In genomic region chr6:138872495-138873415, GRCm38 (mm10) we compare ENCODE assay signal across 14 mouse cellular contexts.
A peak's percentile ranks its signal among the peaks of the same experiment; 100 is the strongest.
DNase-seq lines count a peak whose midpoint lies in the region; ATAC-seq and TF ChIP-seq lines count a peak whose summit lies in the region.
"Had no signal": no experiment of that assay in that cellular context is flagged by ENCODE, and none has a peak within 500 bp of the region (broad histone marks: within the 10 kb centered on the region; RNA-seq: fewer than 3 reads in every experiment).

No protein-coding gene starts in this region.

- peak; percentile 1 for DNase-seq in Muller cell, postnatal 12 days (ENCODE audit: inconsistent ontology term)
- DNase-seq in forebrain, postnatal 0 days, result peak; percentile 34
- peak; percentile 19 for DNase-seq in midbrain, embryonic 14.5 days
- no peak for DNase-seq in lung, adult 18-20 months
- no peak for DNase-seq in cerebellum, postnatal 4 days (ENCODE audit: low spot score in 2 of 2)
- DNase-seq: liver had no signal

- no peaks in the 10 kb centered on the region for H3K9me3 ChIP-seq in E14TG2a.4 (ENCODE audit: low read length)
- no peaks in the 10 kb centered on the region for H3K9me3 ChIP-seq in forebrain, postnatal 0 days (ENCODE audit: low read length)
- H3K9me3 ChIP-seq in midbrain, embryonic 14.5 days (ENCODE audit: control insufficient read depth, low read length), result no peaks in the 10 kb centered on the region
- H3K9me3 ChIP-seq: embryonic facial prominence, embryonic 13.5 days; heart, embryonic 10.5 days; kidney, embryonic 15.5 days had no signal

- WGBS in forebrain, postnatal 0 days, result 31% methylated on average over 20 of the region's 20 CpGs
- WGBS in midbrain, embryonic 14.5 days, result 68% methylated on average over 20 of the region's 20 CpGs

- H3K27me3 ChIP-seq in E14TG2a.4 (ENCODE audit: insufficient read depth, low read length), result no peaks in the 10 kb centered on the region; the same call in 1 of the 2 replicates
- no peaks in the 10 kb centered on the region for H3K27me3 ChIP-seq in forebrain, postnatal 0 days (ENCODE audit: insufficient read depth, low read length)
- no peaks in the 10 kb centered on the region for H3K27me3 ChIP-seq in midbrain, embryonic 14.5 days (ENCODE audit: control insufficient read depth, insufficient read depth, low read length)
- H3K27me3 ChIP-seq: CH12.LX; embryonic facial prominence, embryonic 13.5 days; kidney, embryonic 15.5 days had no signal

- no peaks in the 10 kb centered on the region; the same call in 1 of the 2 replicates for H3K4me1 ChIP-seq in E14TG2a.4 (replicated peaks; ENCODE audit: low read depth, low read length)
- peaks cover 6% of the 10 kb centered on the region; the same call in 1 of the 2 replicates for H3K4me1 ChIP-seq in forebrain, postnatal 0 days (ENCODE audit: insufficient read depth)
- H3K4me1 ChIP-seq in midbrain, embryonic 14.5 days (ENCODE audit: control insufficient read depth, insufficient read depth, low read length), result no peaks in the 10 kb centered on the region
- H3K4me1 ChIP-seq: embryonic facial prominence, embryonic 13.5 days; heart, embryonic 10.5 days; kidney, embryonic 15.5 days had no signal

- no peak for TF ChIP-seq CTCF in E14TG2a.4 (conservative IDR thresholded peaks at IDR 0.05; ENCODE audit: low read length)
- no peak for TF ChIP-seq CTCF in forebrain, postnatal 0 days (IDR thresholded peaks at IDR 0.05; ENCODE audit: low read depth)

- no peak overlapping the region for H3K27ac ChIP-seq in forebrain, postnatal 0 days (ENCODE audit: low read depth, low read length)
- H3K27ac ChIP-seq in midbrain, embryonic 14.5 days (replicated peaks; ENCODE audit: low read depth, low read length), result no peak overlapping the region
- H3K27ac ChIP-seq: embryonic facial prominence, embryonic 13.5 days; heart, embryonic 10.5 days; kidney, embryonic 15.5 days; left cerebral cortex, adult 2 months had no signal

- peak; percentile 18; the same call in 1 of the 2 replicates for ATAC-seq in forebrain, postnatal 0 days
- ATAC-seq in midbrain, embryonic 14.5 days (ENCODE audit: low FRiP score, low TSS enrichment), result 0 out of 2 replicates have a peak, but pooled peaks have one; percentile 31
- ATAC-seq in granulocyte monocyte progenitor cell, adult 5-6 weeks (replicated peaks; ENCODE audit: poor library complexity, severe bottlenecking), result no peak
- ATAC-seq: lung, postnatal 0 days had no signal

- peak overlapping the region; percentile 23; the same call in 1 of the 2 replicates for H3K4me3 ChIP-seq in E14TG2a.4 (replicated peaks; ENCODE audit: low read length)
- H3K4me3 ChIP-seq in forebrain, postnatal 0 days (ENCODE audit: low read depth, low read length), result peak overlapping the region; percentile 16; the same call in 1 of the 2 replicates
- H3K4me3 ChIP-seq in midbrain, embryonic 14.5 days (replicated peaks; ENCODE audit: low read depth, low read length), result no peak overlapping the region
- H3K4me3 ChIP-seq: embryonic facial prominence, embryonic 13.5 days; heart, embryonic 10.5 days; kidney, embryonic 15.5 days; left cerebral cortex, adult 2 months had no signal

- peak overlapping the region; percentile 37 for H3K4me2 ChIP-seq in forebrain, postnatal 0 days (ENCODE audit: low read depth)
- no peak overlapping the region for H3K4me2 ChIP-seq in midbrain, embryonic 14.5 days (ENCODE audit: low read length)
- H3K4me2 ChIP-seq: embryonic facial prominence, embryonic 13.5 days; kidney, embryonic 15.5 days had no signal

- no peak overlapping the region for H3K9ac ChIP-seq in forebrain, postnatal 0 days
- H3K9ac ChIP-seq in midbrain, embryonic 14.5 days (replicated peaks; ENCODE audit: low read length), result no peak overlapping the region
- H3K9ac ChIP-seq: embryonic facial prominence, embryonic 13.5 days; kidney, embryonic 15.5 days had no signal

- no peaks in the 10 kb centered on the region for H3K36me3 ChIP-seq in E14TG2a.4 (ENCODE audit: insufficient read depth, low read length)
- no peaks in the 10 kb centered on the region for H3K36me3 ChIP-seq in forebrain, postnatal 0 days (ENCODE audit: insufficient read depth)
- no peaks in the 10 kb centered on the region for H3K36me3 ChIP-seq in midbrain, embryonic 14.5 days (ENCODE audit: control insufficient read depth, insufficient read depth, low read length)
- H3K36me3 ChIP-seq: embryonic facial prominence, embryonic 13.5 days; heart, embryonic 10.5 days; kidney, embryonic 15.5 days had no signal

Comparison
In these comparisons a context has a peak if more than half of its experiments do, and no peak if none do; other contexts are left out.
1. DNase-seq: peak in Muller cell, postnatal 12 days (single experiment), forebrain, postnatal 0 days (single experiment) and midbrain, embryonic 14.5 days (single experiment); none in lung, adult 18-20 months (0 of 2) and cerebellum, postnatal 4 days (0 of 2).